Mouse (Mus musculus) cerebellum, adult (tissue): ENCODE measurements at regions not wholly inside any gene's neighbourhood (a gene's known extent, or its start where the extent isn't known, plus 50 kb on each side); places are given as distances from the start of the nearest gene placed in this dataset.
"Not testable (repeated sequence)": the region's sequence is repeated elsewhere in the genome, so short reads cannot be mapped to it uniquely, and the experiment has no call there.

Source experiments
- ATAC-seq: cut with Nextera tagmentation; 2 replicates; pipeline ENCODE4 v1.9.2; 2017; ENCODE audit warnings: mild to moderate bottlenecking, moderate library complexity, mixed read lengths; ENCODE audit not compliant: insufficient number of reproducible peaks, low FRiP score, low TSS enrichment

- peak; percentile 76 for ATAC-seq
Observed at GRCm38 (mm10) chr4:3049972-3050846, 116.9 kb upstream of the Vmn1r2 start.

- ATAC-seq, result no peak
Observed at GRCm38 (mm10) chr4:3050847-3051135, 116.3 kb upstream of the Vmn1r2 start.

- no peak for ATAC-seq
Observed at GRCm38 (mm10) chr4:3051212-3051611, 115.9 kb upstream of the Vmn1r2 start.

- no peak for ATAC-seq
Observed at GRCm38 (mm10) chr4:3052314-3053059, 114.6 kb upstream of the Vmn1r2 start.

GRCm38 (mm10) chr4:3053060-3053406 lies 114.1 kb upstream of the Vmn1r2 start:
- no peak for ATAC-seq

GRCm38 (mm10) chr4:3053496-3054216 lies 113.5 kb upstream of the Vmn1r2 start:
- no peak for ATAC-seq

GRCm38 (mm10) chr4:3054886-3055285 lies 112.2 kb upstream of the Vmn1r2 start:
- ATAC-seq, result no peak

- ATAC-seq, result no peak
Observed at GRCm38 (mm10) chr4:3055396-3055795, 111.7 kb upstream of the Vmn1r2 start.

GRCm38 (mm10) chr4:3059511-3060054 lies 107.5 kb upstream of the Vmn1r2 start:
- ATAC-seq, result no peak

- ATAC-seq, result no peak
Observed at GRCm38 (mm10) chr4:3062027-3062605, 105.0 kb upstream of the Vmn1r2 start.

- ATAC-seq, result no peak
Observed at GRCm38 (mm10) chr4:3063966-3064365, 103.2 kb upstream of the Vmn1r2 start.

- no peak for ATAC-seq
Observed at GRCm38 (mm10) chr4:3064571-3064970, 102.5 kb upstream of the Vmn1r2 start.

- ATAC-seq, result not testable (repeated sequence)
Observed at GRCm38 (mm10) chr4:3065335-3065734, 101.8 kb upstream of the Vmn1r2 start.

GRCm38 (mm10) chr4:3066051-3066736 lies 100.9 kb upstream of the Vmn1r2 start:
- no peak for ATAC-seq

- ATAC-seq, result no peak
Observed at GRCm38 (mm10) chr4:3067265-3067664, 99.9 kb upstream of the Vmn1r2 start.

GRCm38 (mm10) chr4:3067666-3068065 lies 99.5 kb upstream of the Vmn1r2 start:
- ATAC-seq, result peak; percentile 39; the same call in 1 of the 2 replicates

- peak; percentile 29; the same call in 1 of the 2 replicates for ATAC-seq
Observed at GRCm38 (mm10) chr4:3068306-3069223, 98.6 kb upstream of the Vmn1r2 start.

- peak; percentile 32; the same call in 1 of the 2 replicates for ATAC-seq
Observed at GRCm38 (mm10) chr4:3069341-3069740, 97.8 kb upstream of the Vmn1r2 start.

- ATAC-seq, result not testable (repeated sequence)
Observed at GRCm38 (mm10) chr4:3071326-3071725, 95.8 kb upstream of the Vmn1r2 start.
